Mouse (Mus musculus) liver, embryonic 12.5 days (tissue): Measurements from ENCODE around the gene Tnfsf10. TPM values are rescaled to one million over a fixed set of nuclear protein-coding genes. Genes with fewer than 3 reads are reported as not detected.

Experiments
- ATAC-seq: fragments of 200-750 bp; cut with Nextera tagmentation; 2 replicates; pipeline ENCODE4 v1.8.0; 2017; ENCODE audit warnings: moderate number of reproducible peaks, mild to moderate bottlenecking, moderate library complexity
- H3K27ac ChIP-seq: fragments of 300-500 bp; sonication (generic); 2 replicates; pipeline ENCODE4 v1.5.1; 2016; ENCODE audit warnings: mild to moderate bottlenecking
- H3K27me3 ChIP-seq: fragments of 300-500 bp; sonication (generic); replicated peaks from 2 replicates; pipeline ENCODE4 v1.6.1; 2016; ENCODE audit warnings: mild to moderate bottlenecking, moderate library complexity
- H3K36me3 ChIP-seq: fragments of 300-500 bp; sonication (generic); 2 replicates; pipeline ENCODE4 v1.6.1; 2016; ENCODE audit warnings: mild to moderate bottlenecking, moderate library complexity
- H3K4me1 ChIP-seq: fragments of 300-500 bp; sonication (generic); 2 replicates; pipeline ENCODE4 v1.6.1; 2016
- H3K4me2 ChIP-seq: fragments of 300-500 bp; sonication (generic); 2 replicates; pipeline ENCODE4 v1.6.1; 2016; ENCODE audit warnings: mild to moderate bottlenecking, moderate library complexity
- H3K4me3 ChIP-seq: fragments of 300-500 bp; sonication (generic); 2 replicates; pipeline ENCODE4 v1.5.1; 2016; ENCODE audit warnings: mild to moderate bottlenecking, moderate library complexity
- H3K9ac ChIP-seq: fragments of 300-500 bp; sonication (generic); 2 replicates; pipeline ENCODE4 v1.6.1; 2016; ENCODE audit warnings: mild to moderate bottlenecking, moderate library complexity
- H3K9me3 ChIP-seq: fragments of 300-500 bp; sonication (generic); replicated peaks from 2 replicates; pipeline ENCODE4 v1.6.1; 2016; ENCODE audit warnings: mild to moderate bottlenecking, moderate library complexity
- WGBS: fragments of 180-500 bp; shearing (Covaris S2); methylation state at CpG from one replicate; pipeline ENCODE4 v1.1.7; 2016; ENCODE audit not compliant: insufficient replicate concordance; 5-methylcytosine and 5-hydroxymethylcytosine counted together
- polyA plus RNA-seq: library from polyadenylated mRNA; unstranded; fragments of >200 nt; fragmentation: Nextera tagmentation; extraction: Ambion mirVana; gene quantifications from 2 replicates; pipeline ENCODE4 v1.2.1, GENCODE M21; 2016

Tnfsf10 gene
- polyA plus RNA-seq, 1 experiment from 2014 or later: 0.07 TPM

- Histone ChIP-seq H3K4me2 (no peak overlapping the region), H3K9me3 (no peaks in the 10 kb centered on the region), H3K9ac (no peak overlapping the region), H3K36me3 (no peaks in the 10 kb centered on the region), H3K27ac (no peak overlapping the region), H3K4me1 (no peaks in the 10 kb centered on the region), H3K4me3 (no peak overlapping the region), H3K27me3 (no peaks in the 10 kb centered on the region)
- ATAC-seq: no peak
- 65% methylated on average over 1 of the region's 1 CpGs for WGBS
These were observed 73.1 kb downstream of the Tnfsf10 start for GRCm38 (mm10) chr3:27389923-27390322.

Other genes starting within 250 kb of the Tnfsf10 start
- gene Ect2, start 163.2 kb upstream of the Tnfsf10 start, polyA plus RNA-seq: 45.4 TPM in 2 replicates
- gene Nceh1, start 134.1 kb upstream of the Tnfsf10 start, polyA plus RNA-seq: 2.8 and 3.4 TPM in 2 replicates
- gene Ghsr, start 54.3 kb downstream of the Tnfsf10 start, polyA plus RNA-seq: not detected in 2 replicates